Mouse (Mus musculus) urinary bladder, postnatal 4 days (tissue): Measurements from ENCODE around the gene Ccdc13.

Experiments used
- DNase-seq, 2 experiments: peaks; one replicate each; pipeline ENCODE4 v3.0.0; 2021 to 2022; ENCODE audit warnings: low spot score in 2 of 2

Ccdc13 gene

GRCm38 (mm10) chr9:121838829-121839621, at the start of gene Ccdc13:
Gene Ccdc13, minus strand, starts transcription at chr9:121839461.
- DNase-seq: peak; percentile 74 to 85

GRCm38 (mm10) chr9:121882015-121882457, 42.8 kb upstream of the Ccdc13 start:
- peak in 1 of 2 experiments; percentile 42 for DNase-seq

- DNase-seq: no peak
Observed at GRCm38 (mm10) chr9:121881301-121881700, 42.0 kb upstream of the Ccdc13 start.

- DNase-seq: peak; percentile 57 to 70
Observed at GRCm38 (mm10) chr9:121880840-121881239, 41.6 kb upstream of the Ccdc13 start.

GRCm38 (mm10) chr9:121877052-121877740, 37.9 kb upstream of the Ccdc13 start:
- peak in 1 of 2 experiments; percentile 68 for DNase-seq

- DNase-seq: no peak
Observed at GRCm38 (mm10) chr9:121873578-121873977, 34.3 kb upstream of the Ccdc13 start.

GRCm38 (mm10) chr9:121872062-121872683, 32.9 kb upstream of the Ccdc13 start:
- DNase-seq: no peak

- DNase-seq: no peak
Observed at GRCm38 (mm10) chr9:121869973-121870515, 30.8 kb upstream of the Ccdc13 start.

GRCm38 (mm10) chr9:121869432-121869831, 30.2 kb upstream of the Ccdc13 start:
- DNase-seq: no peak

- DNase-seq: no peak
Observed at GRCm38 (mm10) chr9:121868236-121868635, 29.0 kb upstream of the Ccdc13 start.

- no peak for DNase-seq
Observed at GRCm38 (mm10) chr9:121867632-121868031, 28.4 kb upstream of the Ccdc13 start.

GRCm38 (mm10) chr9:121865425-121866008, 26.3 kb upstream of the Ccdc13 start:
- no peak for DNase-seq

GRCm38 (mm10) chr9:121864837-121865236, 25.6 kb upstream of the Ccdc13 start:
- no peak for DNase-seq

GRCm38 (mm10) chr9:121860921-121861320, 21.7 kb upstream of the Ccdc13 start:
- no peak for DNase-seq

- no peak for DNase-seq
Observed at GRCm38 (mm10) chr9:121859345-121859744, 20.1 kb upstream of the Ccdc13 start.

- no peak for DNase-seq
Observed at GRCm38 (mm10) chr9:121858153-121858488, 18.9 kb upstream of the Ccdc13 start, which contains the start of gene Higd1a. Gene Higd1a, minus strand, starts transcription at chr9:121858362.

GRCm38 (mm10) chr9:121857474-121858152, 18.4 kb upstream of the Ccdc13 start:
- DNase-seq: peak; percentile 98 to 99

GRCm38 (mm10) chr9:121856649-121857416, 17.6 kb upstream of the Ccdc13 start:
- no peak for DNase-seq

GRCm38 (mm10) chr9:121854246-121854645, 15.0 kb upstream of the Ccdc13 start:
- no peak for DNase-seq

- DNase-seq: no peak
Observed at GRCm38 (mm10) chr9:121847842-121848241, 8.6 kb upstream of the Ccdc13 start.
